Mouse (Mus musculus) C2C12 (cell line): ENCODE data around the gene Aspdh. TPM values are rescaled to one million over a fixed set of nuclear protein-coding genes. Genes with fewer than 3 reads are reported as not detected.

Source experiments
- H3K27me3 ChIP-seq: one replicate; pipeline ENCODE4 v1.6.1; 2011; ENCODE audit not compliant: control insufficient read depth, insufficient read depth, insufficient read length
- H3K36me3 ChIP-seq: one replicate; pipeline ENCODE4 v1.6.1; 2011; ENCODE audit not compliant: control insufficient read depth, insufficient read depth
- H3K4me3 ChIP-seq: one replicate; pipeline ENCODE4 v1.5.1; 2011; ENCODE audit warnings: mild to moderate bottlenecking, control low read depth; ENCODE audit not compliant: poor library complexity, insufficient read depth, severe bottlenecking
- H3K79me2 ChIP-seq: one replicate; pipeline ENCODE4 v1.6.1; 2011; ENCODE audit not compliant: control insufficient read depth, insufficient read depth
- H3K79me3 ChIP-seq: one replicate; pipeline ENCODE4 v1.6.1; 2011; ENCODE audit warnings: low read depth, control low read depth
- H3ac ChIP-seq: one replicate; pipeline ENCODE3; 2011; ENCODE audit warnings: low read depth; ENCODE audit not compliant: control insufficient read depth, insufficient read length
- CEBPB ChIP-seq: IDR thresholded peaks from one replicate; pipeline ENCODE4 v1.6.1; 2011; ENCODE audit warnings: low read depth, mild to moderate bottlenecking, control low read depth, moderate library complexity
- CTCF ChIP-seq: IDR thresholded peaks from one replicate; pipeline ENCODE4 v1.5.1; 2011; ENCODE audit not compliant: control insufficient read depth, insufficient read depth, insufficient read length
- FOSL1 ChIP-seq: IDR thresholded peaks from one replicate; pipeline ENCODE4 v1.8.0; 2011; ENCODE audit warnings: mild to moderate bottlenecking, low read length; ENCODE audit not compliant: poor library complexity, insufficient read depth, severe bottlenecking
- MAX ChIP-seq: IDR thresholded peaks from one replicate; pipeline ENCODE4 v1.6.1; 2011; ENCODE audit warnings: mild to moderate bottlenecking, control low read depth
- MYOD1 ChIP-seq: IDR thresholded peaks from one replicate; pipeline ENCODE4 v1.6.1; 2011; ENCODE audit warnings: low read depth; ENCODE audit not compliant: control insufficient read depth, insufficient read length
- MYOG ChIP-seq: IDR thresholded peaks from one replicate; pipeline ENCODE4 v1.6.1; 2011; ENCODE audit not compliant: control insufficient read depth, insufficient read length; ENCODE audit errors: extremely low read depth
- USF1 ChIP-seq: IDR thresholded peaks from one replicate; pipeline ENCODE4 v1.6.1; 2011; ENCODE audit warnings: low read depth, mild to moderate bottlenecking, control low read depth, moderate library complexity
- polyA plus RNA-seq: library from polyadenylated mRNA; unstranded; fragments of >200 nt; fragmentation: generic; extraction: Trizol; gene quantifications from one replicate; pipeline ENCODE4 v1.2.1, GENCODE M21; 2012; ENCODE audit warnings: missing spikeins

Gene Aspdh
- polyA plus RNA-seq, 1 experiment, result not detected

GRCm38 (mm10) chr7:44460067-44460466 lies 5.1 kb upstream of the Aspdh start:
- no peak overlapping the region for H3K4me3 ChIP-seq

GRCm38 (mm10) chr7:44460767-44461502 lies 4.3 kb upstream of the Aspdh start:
- Histone ChIP-seq H3K79me2 (no peaks in the 10 kb centered on the region), H3K27me3 (peaks cover 62% of the 10 kb centered on the region), H3ac (no peak overlapping the region), H3K4me3 (no peak overlapping the region), H3K79me3 (no peaks in the 10 kb centered on the region), H3K36me3 (no peaks in the 10 kb centered on the region)
- no peak for TF ChIP-seq CEBPB
- TF ChIP-seq MAX, result no peak
- no peak for TF ChIP-seq CTCF
- TF ChIP-seq FOSL1, result no peak
- no peak for TF ChIP-seq MYOG
- TF ChIP-seq MYOD1, result no peak
- no peak for TF ChIP-seq USF1

More at GRCm38 (mm10) chr7:44460067-44460466, 5.1 kb upstream of the Aspdh start:
- Histone ChIP-seq H3ac (no peak overlapping the region), H3K36me3 (no peaks in the 10 kb centered on the region), H3K79me3 (no peaks in the 10 kb centered on the region), H3K27me3 (peaks cover 62% of the 10 kb centered on the region), H3K79me2 (no peaks in the 10 kb centered on the region)
- TF ChIP-seq CTCF (no peak), FOSL1 (no peak), CEBPB (no peak), USF1 (no peak), MYOG (no peak), MAX (no peak), MYOD1 (no peak)

GRCm38 (mm10) chr7:44461503-44462217 lies 3.5 kb upstream of the Aspdh start:
- H3ac ChIP-seq, result no peak overlapping the region
- H3K36me3 ChIP-seq, result no peaks in the 10 kb centered on the region
- H3K79me2 ChIP-seq, result no peaks in the 10 kb centered on the region
- H3K79me3 ChIP-seq, result no peaks in the 10 kb centered on the region
- no peak for TF ChIP-seq USF1
- TF ChIP-seq CTCF, result no peak
- no peak for TF ChIP-seq MAX
- no peak for TF ChIP-seq FOSL1
- no peak for TF ChIP-seq CEBPB
- no peak for TF ChIP-seq MYOD1
- TF ChIP-seq MYOG, result no peak
- H3K27me3 ChIP-seq, result peaks cover 62% of the 10 kb centered on the region
- H3K4me3 ChIP-seq, result no peak overlapping the region

- TF ChIP-seq MYOG (no peak), USF1 (no peak), MAX (no peak), MYOD1 (no peak)
- Histone ChIP-seq H3K79me2 (no peaks in the 10 kb centered on the region), H3K36me3 (no peaks in the 10 kb centered on the region), H3K27me3 (peaks cover 56% of the 10 kb centered on the region), H3K79me3 (no peaks in the 10 kb centered on the region), H3ac (no peak overlapping the region), H3K4me3 (no peak overlapping the region)
These were observed 2.8 kb upstream of the Aspdh start for GRCm38 (mm10) chr7:44462218-44463055.

- no peaks in the 10 kb centered on the region for H3K36me3 ChIP-seq
- TF ChIP-seq USF1 (no peak), MYOD1 (no peak), MYOG (no peak), MAX (no peak), CEBPB (no peak), CTCF (no peak), FOSL1 (no peak)
- H3K27me3 ChIP-seq, result peaks cover 56% of the 10 kb centered on the region
- H3ac ChIP-seq, result no peak overlapping the region
- no peak overlapping the region for H3K4me3 ChIP-seq
- H3K79me2 ChIP-seq, result no peaks in the 10 kb centered on the region
- no peaks in the 10 kb centered on the region for H3K79me3 ChIP-seq
These were observed 2.1 kb upstream of the Aspdh start for GRCm38 (mm10) chr7:44463056-44463425.
